Mouse (Mus musculus) limb, embryonic 10.5 days (tissue): Measurements from ENCODE around the gene Ccdc61. TPM values are rescaled to one million over a fixed set of nuclear protein-coding genes. Genes with fewer than 3 reads are reported as not detected.

ENCODE experiments used
- DNase-seq: peaks from one replicate; pipeline ENCODE4 v3.0.0-alpha.2; 2017; ENCODE audit warnings: low spot score
- H3K27ac ChIP-seq: fragments of 300-500 bp; sonication (generic); 2 replicates; pipeline ENCODE4 v1.5.1; 2016; ENCODE audit warnings: mild to moderate bottlenecking
- H3K27me3 ChIP-seq: fragments of 300-500 bp; sonication (generic); 2 replicates; pipeline ENCODE4 v1.6.1; 2016; ENCODE audit warnings: low read depth, mild to moderate bottlenecking; ENCODE audit not compliant: poor library complexity, severe bottlenecking
- H3K36me3 ChIP-seq: fragments of 300-500 bp; sonication (generic); 2 replicates; pipeline ENCODE4 v1.6.1; 2016; ENCODE audit warnings: mild to moderate bottlenecking, moderate library complexity
- H3K4me1 ChIP-seq: fragments of 300-500 bp; sonication (generic); 2 replicates; pipeline ENCODE4 v1.6.1; 2016
- H3K4me3 ChIP-seq: fragments of 300-500 bp; sonication (generic); 2 replicates; pipeline ENCODE4 v1.5.1; 2016; ENCODE audit warnings: mild to moderate bottlenecking, moderate library complexity
- H3K9me3 ChIP-seq: fragments of 300-500 bp; sonication (generic); replicated peaks from 2 replicates; pipeline ENCODE4 v1.6.1; 2016; ENCODE audit warnings: mild to moderate bottlenecking
- WGBS: fragments of 180-500 bp; shearing (Covaris S2); methylation state at CpG from one replicate; pipeline ENCODE4 v1.1.7; 2016; 5-methylcytosine and 5-hydroxymethylcytosine counted together
- polyA plus RNA-seq: library from polyadenylated mRNA; unstranded; fragments of >200 nt; fragmentation: Nextera tagmentation; extraction: Ambion mirVana; gene quantifications from 2 replicates; pipeline ENCODE4 v1.2.1, GENCODE M21; 2016

Gene Ccdc61
- 34.1 and 37.6 TPM in 2 replicates for polyA plus RNA-seq

DNA sequence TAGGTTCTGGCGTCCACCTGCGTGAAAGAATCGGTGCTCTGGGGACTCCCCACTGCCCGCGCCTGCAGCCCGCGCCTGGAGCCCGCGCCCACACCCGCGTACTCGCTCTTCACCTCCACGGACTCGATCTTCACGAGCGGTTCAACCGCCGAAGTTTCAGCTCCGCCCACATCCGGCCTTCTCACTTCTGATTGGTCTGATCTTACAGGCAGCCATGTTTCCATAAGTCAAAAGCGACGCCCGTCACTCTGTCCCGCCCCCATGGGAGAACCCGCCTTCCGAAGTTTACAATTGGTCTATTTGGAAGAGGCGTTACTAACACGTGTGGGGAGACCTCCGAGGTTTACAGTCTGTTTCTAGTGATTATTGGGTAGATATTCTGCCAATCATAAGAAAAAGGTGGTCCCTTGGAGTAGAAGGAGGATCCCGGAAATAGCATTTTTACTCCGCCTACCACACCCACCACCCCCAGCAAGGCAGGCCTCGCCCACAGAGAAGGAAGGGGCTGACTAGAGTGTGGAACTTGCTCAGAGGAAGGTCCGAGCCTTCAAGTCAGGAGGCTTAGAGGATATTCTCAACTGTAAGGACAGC is at the start of gene Ccdc61:
Ccdc61 (minus strand) TSS at position 175 of the 591 bp plus-strand sequence.
- WGBS, result under 1% methylated on average over 33 of the region's 33 CpGs
- H3K27me3 ChIP-seq, result no peaks in the 10 kb centered on the region
- H3K36me3 ChIP-seq, result 0 out of 2 replicates have a peak, but pooled peaks cover 11% of the 10 kb centered on the region
- peak within 1 kb of the TSS; percentile 79 for H3K27ac ChIP-seq
- DNase-seq, result peak; percentile 95
- H3K9me3 ChIP-seq, result no peaks in the 10 kb centered on the region
- H3K4me1 ChIP-seq, result peaks cover 17% of the 10 kb centered on the region
- peak within 1 kb of the TSS; percentile 83 for H3K4me3 ChIP-seq

DNA sequence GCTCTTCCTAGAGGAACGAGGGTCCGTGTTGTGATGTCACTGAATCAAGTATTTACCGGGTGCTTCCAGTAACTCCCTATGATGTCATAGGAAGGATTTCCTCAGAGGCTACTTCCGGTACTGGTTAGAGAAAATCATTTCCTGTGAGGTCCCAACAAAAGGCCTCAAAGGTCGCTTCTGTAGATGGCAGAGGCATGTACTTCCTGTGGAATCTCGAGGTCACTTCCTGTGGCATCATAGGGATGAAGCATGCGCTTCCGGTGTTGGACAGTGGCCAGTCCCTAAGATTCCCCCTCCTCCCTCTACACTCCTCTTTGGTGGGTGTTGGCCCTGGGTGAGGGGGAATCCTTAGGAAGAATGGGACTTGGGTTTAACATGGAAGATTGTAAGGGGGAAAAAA is 49.2 kb upstream of the Ccdc61 start:
- Histone ChIP-seq H3K27me3 (peaks cover 99% of the 10 kb centered on the region), H3K9me3 (no peaks in the 10 kb centered on the region), H3K36me3 (no peaks in the 10 kb centered on the region), H3K4me1 (peaks cover 23% of the 10 kb centered on the region), H3K27ac (no peak overlapping the region), H3K4me3 (no peak overlapping the region)
- no peak for DNase-seq
- WGBS, result 67% methylated on average over 8 of the region's 8 CpGs

DNA sequence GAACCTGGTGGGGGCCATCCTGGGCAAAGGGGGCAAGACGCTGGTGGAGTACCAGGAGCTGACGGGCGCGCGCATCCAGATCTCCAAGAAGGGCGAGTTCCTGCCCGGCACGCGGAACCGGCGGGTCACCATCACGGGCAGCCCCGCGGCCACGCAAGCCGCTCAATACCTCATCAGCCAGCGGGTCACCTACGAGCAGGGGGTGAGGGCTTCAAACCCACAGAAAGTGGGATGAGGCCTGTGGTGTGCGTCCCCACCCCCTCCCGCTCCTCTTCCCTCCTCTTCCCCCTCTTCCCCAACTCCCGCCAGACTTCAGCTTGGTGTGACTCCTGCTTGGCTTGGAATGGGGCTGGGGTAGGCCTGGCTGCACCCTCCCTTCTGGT is 48.2 kb upstream of the Ccdc61 start:
- Histone ChIP-seq H3K27ac (peak overlapping the region; percentile 46), H3K27me3 (peaks cover 94% of the 10 kb centered on the region), H3K9me3 (no peaks in the 10 kb centered on the region), H3K4me1 (peaks cover 22% of the 10 kb centered on the region), H3K4me3 (peak overlapping the region; percentile 64), H3K36me3 (no peaks in the 10 kb centered on the region)
- WGBS, result under 1% methylated on average over 21 of the region's 21 CpGs
- DNase-seq, result no peak

- peak overlapping the region; percentile 64 for H3K4me3 ChIP-seq
- peak overlapping the region; percentile 46 for H3K27ac ChIP-seq
- H3K27me3 ChIP-seq, result peaks cover 90% of the 10 kb centered on the region
- H3K36me3 ChIP-seq, result no peaks in the 10 kb centered on the region
- H3K9me3 ChIP-seq, result no peaks in the 10 kb centered on the region
- under 1% methylated on average over 107 of the region's 107 CpGs for WGBS
- DNase-seq, result peak; percentile 67
- H3K4me1 ChIP-seq, result peaks cover 17% of the 10 kb centered on the region
Observed at GRCm38 (mm10) chr7:18957569-18958383, 47.6 kb upstream of the Ccdc61 start.

GRCm38 (mm10) chr7:18951397-18951796 is 41.2 kb upstream of the Ccdc61 start:
- H3K4me1 ChIP-seq, result peaks cover 7% of the 10 kb centered on the region

DNA sequence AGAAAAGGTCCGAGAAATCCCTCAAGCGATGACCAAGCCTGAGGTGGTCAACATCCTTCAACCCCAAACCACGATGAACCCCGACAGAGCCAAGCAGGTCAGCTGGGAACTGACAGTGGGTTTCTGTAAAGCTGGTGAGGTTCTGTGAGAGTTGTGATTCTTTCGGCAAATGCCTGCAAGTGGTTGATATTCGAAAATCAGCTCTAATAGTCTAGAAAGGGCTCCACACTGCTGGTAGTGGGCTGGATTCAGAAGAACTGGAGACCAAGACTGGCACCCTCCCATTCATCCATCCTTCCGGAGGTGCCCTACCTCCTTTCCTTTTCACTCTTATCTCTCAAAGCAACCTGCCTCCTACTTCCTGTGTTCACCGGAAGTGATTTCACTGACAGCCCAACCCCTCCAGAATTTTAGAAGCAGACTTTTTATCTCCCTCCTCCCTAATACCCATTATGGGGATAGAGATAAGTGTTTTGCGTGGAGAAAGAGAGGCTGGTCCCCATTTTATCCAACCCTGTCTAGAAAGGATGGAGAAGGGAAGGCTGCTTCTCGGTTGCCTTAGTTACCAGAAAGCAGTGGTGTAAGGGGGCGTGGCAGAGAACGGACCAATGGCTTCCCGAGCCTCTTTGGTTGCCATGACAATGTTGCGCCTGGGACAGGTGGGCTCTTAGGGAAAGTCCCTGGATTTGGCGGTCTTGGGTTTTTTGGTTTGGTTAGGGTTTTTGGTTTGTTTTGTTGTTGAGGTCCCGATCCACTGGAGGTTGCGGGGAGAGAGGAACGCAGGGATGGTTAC is 40.5 kb upstream of the Ccdc61 start:
- Histone ChIP-seq H3K27ac (no peak overlapping the region), H3K9me3 (no peaks in the 10 kb centered on the region), H3K4me3 (no peak overlapping the region), H3K27me3 (peaks cover 36% of the 10 kb centered on the region), H3K4me1 (peaks cover 7% of the 10 kb centered on the region), H3K36me3 (no peaks in the 10 kb centered on the region)
- no peak for DNase-seq
- WGBS, result 24% methylated on average over 18 of the region's 18 CpGs

More at GRCm38 (mm10) chr7:18951397-18951796, 41.2 kb upstream of the Ccdc61 start:
- Histone ChIP-seq H3K4me3 (no peak overlapping the region), H3K27ac (no peak overlapping the region), H3K27me3 (peaks cover 43% of the 10 kb centered on the region), H3K36me3 (no peaks in the 10 kb centered on the region), H3K9me3 (no peaks in the 10 kb centered on the region)
- peak; percentile 79 for DNase-seq
- WGBS, result 20% methylated on average over 15 of the region's 15 CpGs

GRCm38 (mm10) chr7:18949781-18950522 is 39.7 kb upstream of the Ccdc61 start:
- 37% methylated on average over 12 of the region's 12 CpGs for WGBS

GRCm38 (mm10) chr7:18948151-18948550 is 37.9 kb upstream of the Ccdc61 start:
- Histone ChIP-seq H3K4me3 (no peak overlapping the region), H3K27ac (no peak overlapping the region), H3K9me3 (no peaks in the 10 kb centered on the region), H3K27me3 (peaks cover 33% of the 10 kb centered on the region), H3K4me1 (peaks cover 7% of the 10 kb centered on the region), H3K36me3 (no peaks in the 10 kb centered on the region)
- DNase-seq, result no peak
- WGBS, result 80% methylated on average over 6 of the region's 6 CpGs

More at GRCm38 (mm10) chr7:18949781-18950522, 39.7 kb upstream of the Ccdc61 start:
- H3K27ac ChIP-seq, result no peak overlapping the region
- no peaks in the 10 kb centered on the region for H3K36me3 ChIP-seq
- no peaks in the 10 kb centered on the region for H3K9me3 ChIP-seq
- peaks cover 28% of the 10 kb centered on the region for H3K27me3 ChIP-seq
- no peak overlapping the region for H3K4me3 ChIP-seq
- H3K4me1 ChIP-seq, result peaks cover 7% of the 10 kb centered on the region
- no peak for DNase-seq

- DNase-seq, result no peak
- H3K36me3 ChIP-seq, result no peaks in the 10 kb centered on the region
- 54% methylated on average over 9 of the region's 9 CpGs for WGBS
- no peak overlapping the region for H3K4me3 ChIP-seq
- H3K27ac ChIP-seq, result no peak overlapping the region
- peaks cover 28% of the 10 kb centered on the region; the same call in 1 of the 2 replicates for H3K27me3 ChIP-seq
- no peaks in the 10 kb centered on the region for H3K4me1 ChIP-seq
- H3K9me3 ChIP-seq, result no peaks in the 10 kb centered on the region
Observed at GRCm38 (mm10) chr7:18942815-18943214, 32.6 kb upstream of the Ccdc61 start.

- H3K27ac ChIP-seq, result no peak overlapping the region
- H3K27me3 ChIP-seq, result peaks cover 28% of the 10 kb centered on the region; the same call in 1 of the 2 replicates
- H3K9me3 ChIP-seq, result no peaks in the 10 kb centered on the region
- H3K4me3 ChIP-seq, result no peak overlapping the region
- DNase-seq, result no peak
- WGBS, result 24% methylated on average over 1 of the region's 1 CpGs
- no peaks in the 10 kb centered on the region for H3K36me3 ChIP-seq
- no peaks in the 10 kb centered on the region for H3K4me1 ChIP-seq
Observed at GRCm38 (mm10) chr7:18942376-18942775, 32.2 kb upstream of the Ccdc61 start.

DNA sequence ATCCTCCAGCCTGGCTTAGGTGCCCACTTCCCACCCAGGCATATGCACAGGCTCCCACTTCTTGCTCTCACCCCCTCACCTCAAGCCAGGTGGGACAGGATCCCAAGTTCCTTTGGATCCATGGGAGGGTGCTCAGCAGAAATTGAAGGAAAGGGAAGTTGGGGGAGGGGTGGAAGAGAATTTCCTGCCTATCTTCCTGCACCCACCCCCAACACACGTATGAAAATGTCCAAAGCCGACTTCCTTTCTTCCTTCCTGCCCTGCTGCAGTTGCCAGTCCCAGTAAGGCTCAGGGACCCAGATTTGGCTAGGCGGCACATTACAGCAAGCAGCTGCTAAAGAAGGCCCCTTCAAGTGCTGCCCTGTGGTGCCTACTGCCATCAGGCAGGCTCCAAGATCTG is 17.5 kb upstream of the Ccdc61 start:
- Histone ChIP-seq H3K36me3 (no peaks in the 10 kb centered on the region), H3K4me1 (peaks cover 21% of the 10 kb centered on the region), H3K9me3 (no peaks in the 10 kb centered on the region), H3K27ac (no peak overlapping the region), H3K27me3 (peaks cover 72% of the 10 kb centered on the region), H3K4me3 (no peak overlapping the region)
- no peak for DNase-seq
- WGBS, result 43% methylated on average over 3 of the region's 3 CpGs

DNA sequence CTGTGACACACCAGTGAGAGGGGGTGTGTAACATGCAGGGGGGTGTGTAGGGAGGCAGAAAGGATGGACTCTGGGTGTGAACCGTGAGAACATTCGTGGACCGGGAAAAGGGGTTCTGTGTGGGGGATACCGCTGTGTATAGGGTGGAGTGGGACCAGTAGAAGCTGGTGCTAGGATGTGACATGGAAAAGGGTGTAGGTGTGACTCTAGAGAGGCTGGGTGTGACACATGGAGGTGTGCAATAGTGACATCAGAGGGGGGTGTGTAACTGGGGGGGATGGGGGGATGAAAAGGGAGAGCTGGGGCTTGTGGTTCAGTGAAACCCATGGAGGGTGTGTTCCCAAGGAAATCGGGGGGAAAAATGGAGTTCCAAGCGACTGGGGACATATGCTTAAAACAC is 16.7 kb upstream of the Ccdc61 start:
- peaks cover 21% of the 10 kb centered on the region for H3K4me1 ChIP-seq
- H3K36me3 ChIP-seq, result no peaks in the 10 kb centered on the region
- no peaks in the 10 kb centered on the region for H3K9me3 ChIP-seq
- H3K27ac ChIP-seq, result no peak overlapping the region
- DNase-seq, result peak; percentile 31
- 56% methylated on average over 6 of the region's 6 CpGs for WGBS
- peak overlapping the region; percentile 60 for H3K4me3 ChIP-seq
- H3K27me3 ChIP-seq, result peaks cover 80% of the 10 kb centered on the region
